Mouse (Mus musculus): ENCODE measurements around the gene Myzap.

- TF ChIP-seq CTCF (IDR thresholded peaks at IDR 0.05; ENCODE audit: low read depth), result no peak
- no peak for TF ChIP-seq EP300 (IDR thresholded peaks at IDR 0.05; ENCODE audit: low read depth)
These were observed 34.4 kb downstream of the Myzap start for GRCm38 (mm10) chr9:71557737-71558136.

Measured in liver, embryonic 14.5 days (tissue).